Mouse (Mus musculus) liver, embryonic 14.5 days (tissue): ENCODE measurements around the gene Prss34.

Experiments
- CTCF ChIP-seq: IDR thresholded peaks from 2 replicates; pipeline ENCODE4 v1.5.1; 2016; ENCODE audit warnings: antibody characterized with exemption, low read depth, control low read depth
- EP300 ChIP-seq: IDR thresholded peaks from 2 replicates; pipeline ENCODE4 v1.6.1; 2016; ENCODE audit warnings: antibody characterized with exemption, low read depth

GRCm38 (mm10) chr17:25285033-25285432 is 13.2 kb upstream of the Prss34 start:
- TF ChIP-seq CTCF (peak; percentile 98), EP300 (no peak)
